Mouse (Mus musculus) intestine, embryonic 16.5 days (tissue): ENCODE measurements around the gene Smoc1. TPM values are rescaled to one million over a fixed set of nuclear protein-coding genes. Genes with fewer than 3 reads are reported as not detected.

Source experiments
- ATAC-seq: fragments of 200-750 bp; cut with Nextera tagmentation; 2 replicates; pipeline ENCODE4 v1.8.0; 2017; ENCODE audit warnings: moderate TSS enrichment, moderate library complexity
- H3K27ac ChIP-seq: fragments of 300-500 bp; sonication (generic); 2 replicates; pipeline ENCODE4 v1.5.1; 2014; ENCODE audit warnings: mild to moderate bottlenecking, low read length
- H3K27me3 ChIP-seq: fragments of 300-500 bp; sonication (generic); replicated peaks from 2 replicates; pipeline ENCODE4 v1.6.1; 2014; ENCODE audit warnings: low read length, control low read depth, mixed read lengths; ENCODE audit not compliant: control insufficient read depth, insufficient read depth
- H3K36me3 ChIP-seq: fragments of 300-500 bp; sonication (generic); 2 replicates; pipeline ENCODE4 v1.6.1; 2014; ENCODE audit warnings: low read length, control low read depth; ENCODE audit not compliant: control insufficient read depth, insufficient read depth
- H3K4me1 ChIP-seq: fragments of 300-500 bp; sonication (generic); 2 replicates; pipeline ENCODE4 v1.6.1; 2014; ENCODE audit warnings: low read length, control low read depth, mixed read lengths; ENCODE audit not compliant: control insufficient read depth, insufficient read depth
- H3K4me2 ChIP-seq: fragments of 300-500 bp; sonication (generic); 2 replicates; pipeline ENCODE4 v1.6.1; 2014; ENCODE audit warnings: low read depth, low read length, control low read depth
- H3K4me3 ChIP-seq: fragments of 300-500 bp; sonication (generic); 2 replicates; pipeline ENCODE4 v1.5.1; 2014; ENCODE audit warnings: mild to moderate bottlenecking, low read length
- H3K9ac ChIP-seq: fragments of 300-500 bp; sonication (generic); 2 replicates; pipeline ENCODE4 v1.6.1; 2014; ENCODE audit warnings: low read depth, low read length
- H3K9me3 ChIP-seq: fragments of 300-500 bp; sonication (generic); 2 replicates; pipeline ENCODE4 v1.6.1; 2016; ENCODE audit warnings: low read length, control low read depth; ENCODE audit not compliant: control insufficient read depth
- WGBS: fragments of 180-500 bp; shearing (Covaris S2); extraction: QIAGEN DNeasy Blood & Tissue Kit; methylation state at CpG from one replicate; pipeline ENCODE4 v1.1.7; 2014; 5-methylcytosine and 5-hydroxymethylcytosine counted together
- microRNA-seq: library from miRNA; unstranded; fragments of <30 nt; microRNA quantifications from one replicate; pipeline ENCODE4, GENCODE M21; 2016
- polyA plus RNA-seq: library from polyadenylated mRNA; unstranded; fragments of >200 nt; fragmentation: Nextera tagmentation; extraction: Ambion mirVana; gene quantifications from 2 replicates; pipeline ENCODE4 v1.2.1, GENCODE M21; 2015

Gene Smoc1
- polyA plus RNA-seq, 1 experiment from 2014 or later = 9.2 TPM

DNA sequence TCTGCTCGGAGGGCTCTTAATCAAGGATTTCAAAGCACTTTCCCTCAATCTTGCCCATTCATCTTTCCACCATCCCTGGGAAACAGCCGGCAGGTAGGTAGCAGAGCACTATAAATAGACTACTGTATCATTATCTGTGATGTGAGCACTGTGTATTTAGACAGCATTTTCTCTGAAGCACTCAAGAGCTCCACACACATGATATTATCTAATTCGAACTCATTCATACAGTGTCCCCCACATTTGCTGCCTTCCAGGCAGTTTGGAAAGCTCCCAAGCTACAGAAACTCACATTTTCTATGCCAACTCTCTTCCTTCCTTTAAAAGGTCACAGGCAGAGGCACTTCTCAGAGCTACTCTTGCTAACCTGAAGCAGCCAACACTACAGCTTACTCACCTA, 200.0 kb downstream of the Smoc1 start:
- no peak for ATAC-seq
- H3K4me1 ChIP-seq = no peaks in the 10 kb centered on the region
- 55% methylated on average over 3 of the region's 3 CpGs for WGBS
- H3K4me3 ChIP-seq = no peak overlapping the region
- H3K9ac ChIP-seq = no peak overlapping the region
- no peaks in the 10 kb centered on the region for H3K36me3 ChIP-seq
- H3K4me2 ChIP-seq = no peak overlapping the region
- H3K27ac ChIP-seq = no peak overlapping the region
- H3K27me3 ChIP-seq = no peaks in the 10 kb centered on the region
- no peaks in the 10 kb centered on the region for H3K9me3 ChIP-seq

DNA sequence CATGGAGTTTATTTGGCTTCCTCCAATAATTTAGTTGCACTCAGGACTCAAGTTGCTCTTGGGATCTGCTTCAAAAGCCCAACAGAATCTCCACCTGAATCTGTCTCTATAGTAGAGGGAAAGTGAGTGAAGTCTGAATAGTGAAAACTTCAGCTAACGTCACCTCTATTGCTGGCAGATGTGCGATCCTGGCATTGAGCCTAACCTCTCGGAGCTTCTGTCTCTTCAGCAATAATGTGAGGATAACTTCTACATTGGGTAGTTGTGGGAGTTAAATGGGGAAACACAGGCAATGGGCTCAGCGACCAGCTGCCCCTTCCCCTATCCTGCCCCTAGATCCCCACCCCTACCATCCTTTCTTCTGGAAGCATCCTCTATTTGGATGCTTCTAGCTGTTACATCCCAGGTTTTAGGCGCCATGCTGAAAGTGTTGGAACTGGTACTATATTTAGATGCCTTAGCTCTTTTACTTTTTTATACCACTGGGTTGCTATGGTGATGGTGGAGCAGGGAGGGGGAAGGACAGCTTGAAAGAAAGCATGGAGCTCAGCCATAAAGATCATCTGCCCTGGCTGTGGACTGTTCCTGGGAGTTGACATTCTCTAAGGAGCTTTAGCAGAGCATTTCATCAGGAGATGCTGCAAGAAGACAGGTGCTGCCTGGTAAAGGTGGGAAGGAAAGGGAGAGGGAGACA, 201.3 kb downstream of the Smoc1 start:
- WGBS = 57% methylated on average over 5 of the region's 5 CpGs
- no peak for ATAC-seq
- Histone ChIP-seq H3K4me3 (no peak overlapping the region), H3K27me3 (no peaks in the 10 kb centered on the region), H3K9me3 (no peaks in the 10 kb centered on the region), H3K4me1 (no peaks in the 10 kb centered on the region), H3K9ac (no peak overlapping the region), H3K36me3 (no peaks in the 10 kb centered on the region), H3K4me2 (no peak overlapping the region), H3K27ac (no peak overlapping the region)

DNA sequence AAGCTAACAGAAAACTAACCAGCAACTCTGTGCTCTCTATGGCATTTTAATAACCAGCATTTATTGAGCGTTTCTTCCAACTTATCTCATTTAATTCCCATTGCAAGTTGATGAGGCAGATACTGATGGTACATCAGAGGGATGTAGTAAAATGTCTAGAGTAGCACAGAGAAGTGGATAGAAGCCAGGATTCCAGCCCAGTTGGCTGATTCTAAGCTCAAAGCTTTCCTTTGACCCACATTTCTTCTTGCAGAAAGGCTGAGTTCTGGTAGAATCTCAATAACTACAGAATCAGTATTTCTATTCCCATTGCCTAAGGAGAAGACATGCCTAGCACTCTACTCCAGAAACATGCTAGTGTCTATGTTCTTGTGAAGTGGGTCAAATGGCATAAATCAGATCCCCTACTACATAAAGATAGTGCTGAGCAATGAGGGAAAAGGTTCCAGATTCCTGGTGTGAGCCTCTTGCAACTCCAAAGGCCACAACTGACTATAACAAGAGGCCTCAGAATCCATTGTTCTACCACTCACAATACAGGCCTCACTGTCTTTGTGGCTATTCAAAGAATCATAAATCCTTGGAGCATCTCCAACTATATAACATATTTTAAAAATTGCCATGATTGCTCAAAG, 207.3 kb downstream of the Smoc1 start:
- WGBS = 84% methylated on average over 1 of the region's 1 CpGs
- no peak for ATAC-seq
- no peak overlapping the region for H3K9ac ChIP-seq

DNA sequence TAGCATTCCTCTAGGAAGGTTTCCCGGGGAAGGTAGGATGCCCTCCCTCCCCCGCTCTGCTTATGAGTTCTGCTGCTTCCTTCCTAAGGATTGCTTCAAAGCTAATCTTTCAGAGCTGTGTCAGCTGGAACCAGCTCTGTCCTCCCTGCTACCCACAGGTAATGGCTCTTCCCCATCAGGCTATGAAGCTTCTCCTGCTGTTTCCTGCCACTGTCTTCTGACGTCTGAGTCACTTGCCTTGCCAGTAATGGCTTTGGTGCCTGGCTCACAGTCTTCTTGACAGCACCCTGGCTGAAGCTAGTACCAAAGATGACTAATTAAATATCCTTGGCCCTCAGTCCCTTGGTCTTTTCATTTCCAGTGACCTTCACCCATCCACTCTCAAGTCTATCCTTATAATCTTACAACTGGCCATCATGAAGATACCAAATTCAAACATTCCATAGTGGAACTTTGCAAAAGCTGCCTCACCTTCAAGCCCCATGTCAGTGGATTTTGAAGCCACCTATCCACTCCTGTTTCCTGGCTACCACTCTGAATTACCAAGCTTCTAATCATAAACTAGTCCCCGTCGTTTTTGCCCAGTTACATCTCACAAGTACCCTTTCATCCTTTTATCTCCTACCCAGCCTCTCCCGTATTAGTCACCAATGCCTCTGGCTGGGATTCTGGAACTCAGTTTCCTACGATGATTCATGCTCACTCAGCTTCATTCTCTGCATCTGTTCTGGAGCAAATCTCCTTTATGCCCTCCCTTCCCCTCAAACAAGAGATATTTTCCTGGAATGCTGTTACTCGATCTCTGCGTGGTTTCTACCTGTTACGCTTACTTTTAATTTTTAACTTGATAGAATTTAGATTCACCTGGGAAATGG, 209.1 kb downstream of the Smoc1 start:
- H3K4me1 ChIP-seq = no peaks in the 10 kb centered on the region
- 81% methylated on average over 10 of the region's 10 CpGs for WGBS
- ATAC-seq = no peak

More for the DNA sequence above, 207.3 kb downstream of the Smoc1 start:
- no peak overlapping the region for H3K4me3 ChIP-seq
- H3K4me2 ChIP-seq = no peak overlapping the region
- H3K27me3 ChIP-seq = no peaks in the 10 kb centered on the region
- no peak overlapping the region for H3K27ac ChIP-seq
- 0 out of 2 replicates have a peak, but pooled peaks cover 3% of the 10 kb centered on the region for H3K9me3 ChIP-seq
- no peaks in the 10 kb centered on the region for H3K36me3 ChIP-seq
- H3K4me1 ChIP-seq = no peaks in the 10 kb centered on the region

More for the DNA sequence above, 209.1 kb downstream of the Smoc1 start:
- Histone ChIP-seq H3K4me3 (no peak overlapping the region), H3K27ac (no peak overlapping the region), H3K9me3 (peaks cover 3% of the 10 kb centered on the region; the same call in 1 of the 2 replicates), H3K27me3 (no peaks in the 10 kb centered on the region), H3K36me3 (no peaks in the 10 kb centered on the region), H3K4me2 (no peak overlapping the region), H3K9ac (no peak overlapping the region)

Small RNA genes within 50 kb of the gene (microRNA-seq; reads per million reads assigned to microRNA genes)
- gene Mir3067 = 0.91 reads per million

Other genes starting within 250 kb of the Smoc1 start
- gene Susd6, start 236.3 kb upstream of the Smoc1 start, polyA plus RNA-seq = 16.4 and 20.0 TPM in 2 replicates
- 466 and 492 TPM in 2 replicates for gene Srsf5, start 81.3 kb upstream of the Smoc1 start, polyA plus RNA-seq
- gene Slc10a1, start 58.1 kb upstream of the Smoc1 start, polyA plus RNA-seq = 0.48 and 0.70 TPM in 2 replicates